Mouse (Mus musculus): ENCODE measurements at regions not wholly inside any gene's neighbourhood (a gene's known extent, or its start where the extent isn't known, plus 50 kb on each side); places are given as distances from the start of the nearest gene placed in this dataset.

- TF ChIP-seq POLR2A (IDR thresholded peaks at IDR 0.05; ENCODE audit: borderline replicate concordance, extremely low read depth, low read depth, low read length) (no peak), CTCF (IDR thresholded peaks at IDR 0.05; ENCODE audit: insufficient read depth, low read length) (no peak)
Measured at GRCm38 (mm10) chr9:30578213-30578612, 151.3 kb downstream of the Snx19 start.
